Mouse (Mus musculus): ENCODE data around the gene Gm10188. TPM values are rescaled to one million over a fixed set of nuclear protein-coding genes. Genes with fewer than 3 reads are reported as not detected.
A peak's percentile ranks its signal among the peaks of the same experiment; 100 is the strongest.

Gene Gm10188
- polyA plus RNA-seq, 1 experiment from 2014 or later: not detected

DNA sequence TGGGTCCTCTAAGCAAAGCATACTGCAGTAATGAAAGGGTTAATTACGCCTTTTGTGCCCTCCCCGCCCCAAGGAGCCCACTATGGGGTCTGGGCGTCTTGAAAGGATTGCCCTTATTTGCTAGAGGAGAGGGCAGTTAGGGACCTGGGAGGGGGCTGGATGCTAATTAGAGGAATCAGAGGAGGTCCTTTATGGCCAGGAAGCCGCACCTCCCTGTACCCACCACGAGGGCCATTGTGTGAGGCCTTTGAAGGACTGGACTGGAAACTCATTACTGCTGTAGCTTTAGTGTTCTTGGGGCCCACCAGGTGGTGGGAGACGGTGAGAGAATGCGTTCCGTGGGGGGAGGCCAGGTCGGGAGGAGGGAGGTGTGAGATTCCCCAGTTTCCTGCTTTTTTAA is 31.9 kb downstream of the Gm10188 start:
- DNase-seq (ENCODE audit: low spot score) (no peak), ATAC-seq (ENCODE audit: low FRiP score, low TSS enrichment) (no peak)
- 0 out of 2 replicates have a peak, but pooled peaks cover 7% of the 10 kb centered on the region for H3K4me1 ChIP-seq (replicated peaks; ENCODE audit: control insufficient read depth, insufficient read depth)
- no peak overlapping the region for H3K4me2 ChIP-seq (replicated peaks; ENCODE audit: low read depth)
- no peak overlapping the region for H3K4me3 ChIP-seq (ENCODE audit: low read depth, low read length)
- TF ChIP-seq CTCF (IDR thresholded peaks at IDR 0.05; ENCODE audit: low read depth) (no peak), EP300 (optimal IDR thresholded peaks at IDR 0.05) (no peak)
- 37% methylated on average over 9 of the region's 9 CpGs for WGBS
- H3K9me3 ChIP-seq (ENCODE audit: control insufficient read depth, low read length): no peaks in the 10 kb centered on the region
- no peak overlapping the region for H3K9ac ChIP-seq (ENCODE audit: low read length)
- no peaks in the 10 kb centered on the region for H3K36me3 ChIP-seq (ENCODE audit: control insufficient read depth, insufficient read depth, low read length)
- H3K27me3 ChIP-seq (ENCODE audit: control insufficient read depth, insufficient read depth, low read length): no peaks in the 10 kb centered on the region; the same call in 1 of the 2 replicates
- H3K27ac ChIP-seq (replicated peaks): no peak overlapping the region

DNA sequence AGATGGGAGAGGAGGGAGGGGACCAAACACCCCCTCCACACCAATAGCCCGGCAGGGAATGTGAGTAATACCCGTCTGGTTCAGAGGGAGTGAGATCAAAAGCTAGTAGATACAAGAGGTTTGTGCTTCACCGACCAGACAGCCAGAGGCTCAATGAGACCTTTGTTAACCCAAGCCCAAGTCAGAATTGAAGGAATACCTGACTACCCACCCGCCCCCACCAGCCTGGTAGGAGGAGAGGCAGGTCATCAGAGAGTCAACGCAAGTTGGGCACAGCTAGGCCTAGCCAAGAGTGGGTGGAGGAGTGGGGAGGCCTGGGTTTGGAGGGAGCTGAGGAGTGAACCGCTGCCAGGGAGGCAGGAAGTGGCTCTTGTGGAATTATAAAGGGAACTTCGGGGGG is 33.2 kb downstream of the Gm10188 start:
- Histone ChIP-seq H3K27me3 (ENCODE audit: control insufficient read depth, insufficient read depth, low read length) (peaks cover 6% of the 10 kb centered on the region), H3K4me1 (replicated peaks; ENCODE audit: control insufficient read depth, insufficient read depth) (0 out of 2 replicates have a peak, but pooled peaks cover 10% of the 10 kb centered on the region), H3K27ac (replicated peaks) (0 out of 2 replicates have a peak overlapping the region, but pooled peaks have one; percentile 4), H3K9me3 (ENCODE audit: control insufficient read depth, low read length) (no peaks in the 10 kb centered on the region), H3K36me3 (ENCODE audit: control insufficient read depth, insufficient read depth, low read length) (no peaks in the 10 kb centered on the region), H3K4me2 (replicated peaks; ENCODE audit: low read depth) (no peak overlapping the region), H3K9ac (ENCODE audit: low read length) (no peak overlapping the region), H3K4me3 (ENCODE audit: low read depth, low read length) (no peak overlapping the region)
- WGBS: 42% methylated on average over 7 of the region's 7 CpGs
- ATAC-seq (ENCODE audit: low FRiP score, low TSS enrichment): no peak
- TF ChIP-seq EP300 (optimal IDR thresholded peaks at IDR 0.05) (no peak), CTCF (IDR thresholded peaks at IDR 0.05; ENCODE audit: low read depth) (no peak)
- no peak for DNase-seq (ENCODE audit: low spot score)

DNA sequence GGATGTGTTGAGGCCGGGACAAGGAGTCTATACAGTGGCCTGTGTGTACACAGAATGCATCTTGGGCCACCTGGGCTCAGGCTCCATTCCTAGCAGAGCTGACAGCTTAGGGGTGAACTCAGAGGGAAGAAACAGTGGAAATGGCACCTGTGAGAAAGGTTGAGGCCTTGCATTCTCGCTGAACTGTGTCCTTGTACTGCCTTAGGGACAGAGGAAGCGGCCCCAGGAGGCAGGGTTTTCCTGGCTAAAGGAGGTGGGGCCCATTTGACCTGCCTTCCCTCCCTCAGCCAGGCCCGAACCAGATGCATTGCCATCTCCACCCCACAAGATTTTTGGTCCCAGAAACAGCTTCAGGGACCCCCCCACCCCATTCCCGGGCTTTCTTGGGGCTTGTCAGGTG is 33.9 kb downstream of the Gm10188 start:
- peaks cover 13% of the 10 kb centered on the region; the same call in 1 of the 2 replicates for H3K4me1 ChIP-seq (replicated peaks; ENCODE audit: control insufficient read depth, insufficient read depth)
- no peak for DNase-seq (ENCODE audit: low spot score)
- no peak; the same call in 1 of the 2 replicates for ATAC-seq (ENCODE audit: low FRiP score, low TSS enrichment)
- no peak overlapping the region for H3K4me2 ChIP-seq (replicated peaks; ENCODE audit: low read depth)
- no peak overlapping the region for H3K27ac ChIP-seq (replicated peaks)
- H3K36me3 ChIP-seq (ENCODE audit: control insufficient read depth, insufficient read depth, low read length): no peaks in the 10 kb centered on the region
- H3K9ac ChIP-seq (ENCODE audit: low read length): no peak overlapping the region
- no peaks in the 10 kb centered on the region for H3K9me3 ChIP-seq (ENCODE audit: control insufficient read depth, low read length)
- 49% methylated on average over 5 of the region's 5 CpGs for WGBS
- H3K4me3 ChIP-seq (ENCODE audit: low read depth, low read length): no peak overlapping the region
- TF ChIP-seq EP300 (optimal IDR thresholded peaks at IDR 0.05): no peak
- TF ChIP-seq CTCF (IDR thresholded peaks at IDR 0.05; ENCODE audit: low read depth): no peak
- H3K27me3 ChIP-seq (ENCODE audit: control insufficient read depth, insufficient read depth, low read length): peaks cover 9% of the 10 kb centered on the region

DNA sequence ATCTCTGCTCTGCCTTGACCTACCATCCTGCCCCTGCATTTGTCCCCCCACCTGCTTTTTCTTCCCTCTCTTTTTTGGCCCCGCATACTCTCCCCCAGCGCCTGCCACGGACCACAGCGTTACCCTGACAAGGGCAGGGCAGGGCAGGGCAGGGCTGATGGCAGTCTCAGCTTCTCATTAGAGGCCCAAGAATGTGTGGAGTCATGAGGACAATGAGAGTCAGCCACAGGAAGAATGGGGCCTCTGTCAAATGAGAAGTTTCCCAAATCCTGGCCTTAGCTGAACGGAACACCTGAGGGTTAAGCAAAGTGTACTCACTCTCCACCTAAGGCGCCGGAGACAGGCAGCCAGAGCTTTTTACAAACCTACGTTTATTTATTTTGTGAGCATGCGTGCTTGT is 34.5 kb downstream of the Gm10188 start:
- TF ChIP-seq CTCF (IDR thresholded peaks at IDR 0.05; ENCODE audit: low read depth): no peak
- TF ChIP-seq EP300 (optimal IDR thresholded peaks at IDR 0.05): no peak
- peaks cover 13% of the 10 kb centered on the region; the same call in 1 of the 2 replicates for H3K4me1 ChIP-seq (replicated peaks; ENCODE audit: control insufficient read depth, insufficient read depth)
- H3K27me3 ChIP-seq (ENCODE audit: control insufficient read depth, insufficient read depth, low read length): peaks cover 9% of the 10 kb centered on the region
- no peak overlapping the region for H3K4me2 ChIP-seq (replicated peaks; ENCODE audit: low read depth)
- 43% methylated on average over 9 of the region's 9 CpGs for WGBS
- H3K4me3 ChIP-seq (ENCODE audit: low read depth, low read length): no peak overlapping the region
- no peaks in the 10 kb centered on the region for H3K36me3 ChIP-seq (ENCODE audit: control insufficient read depth, insufficient read depth, low read length)
- ATAC-seq (ENCODE audit: low FRiP score, low TSS enrichment) (no peak), DNase-seq (ENCODE audit: low spot score) (no peak)
- H3K9me3 ChIP-seq (ENCODE audit: control insufficient read depth, low read length): no peaks in the 10 kb centered on the region
- H3K27ac ChIP-seq (replicated peaks): no peak overlapping the region
- no peak overlapping the region for H3K9ac ChIP-seq (ENCODE audit: low read length)

DNA sequence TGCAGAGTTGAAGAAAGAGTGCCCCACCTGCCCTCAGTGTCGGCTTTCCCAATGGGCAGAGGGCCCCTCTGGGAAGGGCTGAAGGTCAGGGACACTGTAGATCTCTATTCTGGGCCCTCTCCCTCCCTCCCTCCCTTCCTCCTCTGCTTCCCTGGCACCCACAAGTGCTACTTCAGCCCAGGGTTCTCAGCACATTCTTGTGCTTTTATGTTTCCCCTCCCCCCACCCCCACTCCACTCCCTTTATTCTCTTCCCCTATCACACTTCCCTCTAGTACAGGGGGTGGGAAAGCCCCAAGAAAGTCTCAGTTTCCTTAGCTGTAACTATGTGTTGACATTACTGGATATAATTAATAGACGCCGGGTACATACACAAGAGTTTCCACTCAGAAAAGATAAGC is 34.9 kb downstream of the Gm10188 start:
- no peak for TF ChIP-seq CTCF (IDR thresholded peaks at IDR 0.05; ENCODE audit: low read depth)
- TF ChIP-seq EP300 (optimal IDR thresholded peaks at IDR 0.05): no peak
- DNase-seq (ENCODE audit: low spot score): no peak
- 35% methylated on average over 3 of the region's 3 CpGs for WGBS
- peaks cover 12% of the 10 kb centered on the region; the same call in 1 of the 2 replicates for H3K4me1 ChIP-seq (replicated peaks; ENCODE audit: control insufficient read depth, insufficient read depth)
- ATAC-seq (ENCODE audit: low FRiP score, low TSS enrichment): no peak
- H3K36me3 ChIP-seq (ENCODE audit: control insufficient read depth, insufficient read depth, low read length): no peaks in the 10 kb centered on the region
- peaks cover 11% of the 10 kb centered on the region for H3K27me3 ChIP-seq (ENCODE audit: control insufficient read depth, insufficient read depth, low read length)
- no peak overlapping the region for H3K4me2 ChIP-seq (replicated peaks; ENCODE audit: low read depth)
- H3K27ac ChIP-seq (replicated peaks): no peak overlapping the region
- no peaks in the 10 kb centered on the region for H3K9me3 ChIP-seq (ENCODE audit: control insufficient read depth, low read length)
- no peak overlapping the region for H3K9ac ChIP-seq (ENCODE audit: low read length)
- no peak overlapping the region for H3K4me3 ChIP-seq (ENCODE audit: low read depth, low read length)

DNA sequence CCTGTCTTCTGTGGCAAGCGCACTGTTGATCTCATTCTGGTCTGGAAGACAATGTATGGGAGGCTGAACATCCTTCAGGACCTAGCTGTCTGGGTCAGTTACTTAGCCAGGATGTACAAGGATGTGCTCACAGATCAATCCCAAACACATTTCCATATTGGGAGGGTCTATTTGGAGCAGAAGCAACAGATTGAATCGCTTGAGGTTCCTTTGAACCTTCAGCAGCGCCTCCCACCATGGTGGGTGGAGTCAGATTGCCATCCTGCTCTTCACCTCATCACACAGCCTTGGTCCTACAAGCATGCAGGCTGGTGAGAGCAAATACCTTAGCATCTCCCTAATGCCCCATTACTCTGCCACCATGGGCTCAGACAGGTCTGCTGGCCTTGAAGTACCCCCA is 35.8 kb downstream of the Gm10188 start:
- TF ChIP-seq CTCF (IDR thresholded peaks at IDR 0.05; ENCODE audit: low read depth) (no peak), EP300 (optimal IDR thresholded peaks at IDR 0.05) (no peak)
- Histone ChIP-seq H3K4me3 (ENCODE audit: low read depth, low read length) (no peak overlapping the region), H3K4me2 (replicated peaks; ENCODE audit: low read depth) (no peak overlapping the region), H3K27ac (replicated peaks) (no peak overlapping the region), H3K36me3 (ENCODE audit: control insufficient read depth, insufficient read depth, low read length) (no peaks in the 10 kb centered on the region), H3K27me3 (ENCODE audit: control insufficient read depth, insufficient read depth, low read length) (peaks cover 12% of the 10 kb centered on the region), H3K9me3 (ENCODE audit: control insufficient read depth, low read length) (no peaks in the 10 kb centered on the region), H3K4me1 (replicated peaks; ENCODE audit: control insufficient read depth, insufficient read depth) (peaks cover 12% of the 10 kb centered on the region; the same call in 1 of the 2 replicates), H3K9ac (ENCODE audit: low read length) (no peak overlapping the region)
- ATAC-seq (ENCODE audit: low FRiP score, low TSS enrichment) (no peak), DNase-seq (ENCODE audit: low spot score) (no peak)
- 79% methylated on average over 3 of the region's 3 CpGs for WGBS
